8 mouse cellular contexts compared by ENCODE assay signal in genomic region chr2:170400666-170401065, GRCm38 (mm10). TPM values are rescaled to one million over a fixed set of nuclear protein-coding genes. Genes with fewer than 3 reads are reported as not detected.
DNase-seq lines count a peak whose midpoint lies in the region; ATAC-seq lines count a peak whose summit lies in the region.

No protein-coding gene starts in this region.

- 3% methylated on average over 10 of the region's 10 CpGs for WGBS in kidney, embryonic 15.5 days
- WGBS in embryonic facial prominence, embryonic 15.5 days: under 1% methylated on average over 10 of the region's 10 CpGs
- under 1% methylated on average over 10 of the region's 10 CpGs for WGBS in limb, embryonic 11.5 days
- 4% methylated on average over 10 of the region's 10 CpGs for WGBS in neural tube, embryonic 13.5 days

- H3K9me3 ChIP-seq in kidney, embryonic 15.5 days (replicated peaks): no peaks in the 10 kb centered on the region
- H3K9me3 ChIP-seq in embryonic facial prominence, embryonic 15.5 days (replicated peaks): no peaks in the 10 kb centered on the region
- no peaks in the 10 kb centered on the region for H3K9me3 ChIP-seq in limb, embryonic 11.5 days (ENCODE audit: control insufficient read depth, low read length)
- H3K9me3 ChIP-seq in neural tube, embryonic 13.5 days: 0 out of 2 replicates have a peak, but pooled peaks cover 1% of the 10 kb centered on the region

- peaks cover 12% of the 10 kb centered on the region for H3K27me3 ChIP-seq in kidney, embryonic 15.5 days
- no peaks in the 10 kb centered on the region for H3K27me3 ChIP-seq in embryonic facial prominence, embryonic 15.5 days
- no peaks in the 10 kb centered on the region for H3K27me3 ChIP-seq in limb, embryonic 11.5 days (ENCODE audit: control insufficient read depth, insufficient read depth, low read length)
- no peaks in the 10 kb centered on the region for H3K27me3 ChIP-seq in neural tube, embryonic 13.5 days

- no peaks in the 10 kb centered on the region for H3K36me3 ChIP-seq in kidney, embryonic 15.5 days
- no peaks in the 10 kb centered on the region for H3K36me3 ChIP-seq in embryonic facial prominence, embryonic 15.5 days
- H3K36me3 ChIP-seq in limb, embryonic 11.5 days (ENCODE audit: control insufficient read depth, insufficient read depth, low read length): no peaks in the 10 kb centered on the region
- no peaks in the 10 kb centered on the region for H3K36me3 ChIP-seq in neural tube, embryonic 13.5 days

- no peak for DNase-seq in kidney, adult 8-10 months
- peak; percentile 46 for DNase-seq in limb, embryonic 11.5 days (ENCODE audit: low spot score)
- no peak for DNase-seq in gastrocnemius, postnatal 10 days
- no peak for DNase-seq in urinary bladder, adult 2 months (ENCODE audit: low spot score)
- DNase-seq in spleen, postnatal 36 days (ENCODE audit: low spot score in 2 of 2): no peak

- ATAC-seq in kidney, embryonic 15.5 days (replicated peaks; ENCODE audit: low FRiP score): no peak
- no peak for ATAC-seq in embryonic facial prominence, embryonic 15.5 days (ENCODE audit: insufficient number of reproducible peaks, low FRiP score, low TSS enrichment, low read depth)
- no peak for ATAC-seq in limb, embryonic 11.5 days (ENCODE audit: insufficient number of reproducible peaks, low FRiP score, low TSS enrichment, low read depth)
- ATAC-seq in neural tube, embryonic 13.5 days (ENCODE audit: low read depth): no peak

- H3K9ac ChIP-seq in kidney, embryonic 15.5 days: peak overlapping the region; percentile 31; the same call in 1 of the 2 replicates
- H3K9ac ChIP-seq in embryonic facial prominence, embryonic 15.5 days: no peak overlapping the region
- peak overlapping the region; percentile 43 for H3K9ac ChIP-seq in limb, embryonic 11.5 days (ENCODE audit: low read length)
- H3K9ac ChIP-seq in neural tube, embryonic 13.5 days: peak overlapping the region; percentile 54

- no peak overlapping the region for H3K27ac ChIP-seq in kidney, embryonic 15.5 days
- no peak overlapping the region for H3K27ac ChIP-seq in embryonic facial prominence, embryonic 15.5 days (replicated peaks)
- no peak overlapping the region for H3K27ac ChIP-seq in limb, embryonic 11.5 days (replicated peaks; ENCODE audit: low read depth, low read length)
- no peak overlapping the region for H3K27ac ChIP-seq in neural tube, embryonic 13.5 days (replicated peaks)

- H3K4me1 ChIP-seq in kidney, embryonic 15.5 days: peaks cover 23% of the 10 kb centered on the region
- H3K4me1 ChIP-seq in embryonic facial prominence, embryonic 15.5 days: peaks cover 21% of the 10 kb centered on the region; the same call in 1 of the 2 replicates
- H3K4me1 ChIP-seq in limb, embryonic 11.5 days (ENCODE audit: control insufficient read depth, insufficient read depth, low read length): 0 out of 2 replicates have a peak, but pooled peaks cover 3% of the 10 kb centered on the region
- peaks cover 44% of the 10 kb centered on the region for H3K4me1 ChIP-seq in neural tube, embryonic 13.5 days (replicated peaks)

- peak overlapping the region; percentile 42 for H3K4me3 ChIP-seq in kidney, embryonic 15.5 days (replicated peaks)
- H3K4me3 ChIP-seq in embryonic facial prominence, embryonic 15.5 days (replicated peaks): peak overlapping the region; percentile 35
- H3K4me3 ChIP-seq in limb, embryonic 11.5 days (ENCODE audit: low read depth, low read length): peak overlapping the region; percentile 26
- peak overlapping the region; percentile 30 for H3K4me3 ChIP-seq in neural tube, embryonic 13.5 days

- peak overlapping the region; percentile 78 for H3K4me2 ChIP-seq in kidney, embryonic 15.5 days
- H3K4me2 ChIP-seq in embryonic facial prominence, embryonic 15.5 days (replicated peaks): peak overlapping the region; percentile 49
- H3K4me2 ChIP-seq in limb, embryonic 11.5 days (ENCODE audit: low read depth, severe bottlenecking): peak overlapping the region; percentile 56
- H3K4me2 ChIP-seq in neural tube, embryonic 13.5 days: peak overlapping the region; percentile 61

RNA-seq across cellular contexts. Expression of gene Bcas1, which starts 27.0 kb away (rescaled TPM):
- 0.58 and 1.7 TPM in 2 replicates for polyA plus RNA-seq in kidney, embryonic 15.5 days (2015; fragmentation: Nextera tagmentation; extraction: Ambion mirVana)
- polyA plus RNA-seq in embryonic facial prominence, embryonic 15.5 days (2015; fragmentation: Nextera tagmentation; extraction: Ambion mirVana): 3.3 and 4.7 TPM in 2 replicates
- polyA plus RNA-seq in limb, embryonic 11.5 days (2014; fragmentation: Nextera tagmentation; extraction: Ambion mirVana): 0.25 and 0.45 TPM in 2 replicates
- 15.6 and 15.7 TPM in 2 replicates for polyA plus RNA-seq in neural tube, embryonic 13.5 days (2015; fragmentation: Nextera tagmentation; extraction: Ambion mirVana)
- total RNA-seq in gastrocnemius, postnatal 10 days (2021): 1 to 10 TPM; 4.5 to 7.4 TPM
- polyA plus RNA-seq in urinary bladder, adult 2 months (2012; rRNA removed): 6.9 and 7.5 TPM in 2 replicates
